Mouse (Mus musculus) heart, embryonic 10.5 days (tissue): ENCODE results near the gene B3galt1. TPM values are rescaled to one million over a fixed set of nuclear protein-coding genes. Genes with fewer than 3 reads are reported as not detected.

Source experiments
- DNase-seq: peaks from one replicate; pipeline ENCODE4 v3.0.0-alpha.2; 2017; ENCODE audit warnings: low spot score
- H3K27ac ChIP-seq: fragments of 300-500 bp; sonication (generic); 2 replicates; pipeline ENCODE4 v1.5.1; 2016; ENCODE audit warnings: mild to moderate bottlenecking
- H3K27me3 ChIP-seq: fragments of 300-500 bp; sonication (generic); 2 replicates; pipeline ENCODE4 v1.6.1; 2016; ENCODE audit warnings: mild to moderate bottlenecking; ENCODE audit not compliant: poor library complexity, insufficient read depth, severe bottlenecking
- H3K36me3 ChIP-seq: fragments of 300-500 bp; sonication (generic); 2 replicates; pipeline ENCODE4 v1.6.1; 2016; ENCODE audit warnings: mild to moderate bottlenecking, moderate library complexity
- H3K4me1 ChIP-seq: fragments of 300-500 bp; sonication (generic); 2 replicates; pipeline ENCODE4 v1.6.1; 2016; ENCODE audit warnings: mild to moderate bottlenecking
- H3K4me3 ChIP-seq: fragments of 300-500 bp; sonication (generic); 2 replicates; pipeline ENCODE4 v1.5.1; 2016; ENCODE audit warnings: mild to moderate bottlenecking, moderate library complexity
- H3K9me3 ChIP-seq: fragments of 300-500 bp; sonication (generic); 2 replicates; pipeline ENCODE4 v1.6.1; 2016; ENCODE audit warnings: mild to moderate bottlenecking, moderate library complexity
- WGBS: fragments of 180-500 bp; shearing (Covaris S2); methylation state at CpG from one replicate; pipeline ENCODE4 v1.1.7; 2016; 5-methylcytosine and 5-hydroxymethylcytosine counted together
- polyA plus RNA-seq: library from polyadenylated mRNA; unstranded; fragments of >200 nt; fragmentation: Nextera tagmentation; extraction: Ambion mirVana; gene quantifications from 2 replicates; pipeline ENCODE4 v1.2.1, GENCODE M21; 2016

Gene B3galt1
- polyA plus RNA-seq, 1 experiment from 2014 or later, result 4.7 TPM

- WGBS, result 81% methylated on average over 5 of the region's 5 CpGs
- H3K27ac ChIP-seq, result no peak overlapping the region
- no peaks in the 10 kb centered on the region for H3K36me3 ChIP-seq
- H3K27me3 ChIP-seq, result no peaks in the 10 kb centered on the region
- H3K4me1 ChIP-seq, result no peaks in the 10 kb centered on the region
- DNase-seq, result no peak
- H3K9me3 ChIP-seq, result no peaks in the 10 kb centered on the region
- no peak overlapping the region for H3K4me3 ChIP-seq
Observed at GRCm38 (mm10) chr2:68040752-68041151, 475.1 kb downstream of the B3galt1 start.

DNA sequence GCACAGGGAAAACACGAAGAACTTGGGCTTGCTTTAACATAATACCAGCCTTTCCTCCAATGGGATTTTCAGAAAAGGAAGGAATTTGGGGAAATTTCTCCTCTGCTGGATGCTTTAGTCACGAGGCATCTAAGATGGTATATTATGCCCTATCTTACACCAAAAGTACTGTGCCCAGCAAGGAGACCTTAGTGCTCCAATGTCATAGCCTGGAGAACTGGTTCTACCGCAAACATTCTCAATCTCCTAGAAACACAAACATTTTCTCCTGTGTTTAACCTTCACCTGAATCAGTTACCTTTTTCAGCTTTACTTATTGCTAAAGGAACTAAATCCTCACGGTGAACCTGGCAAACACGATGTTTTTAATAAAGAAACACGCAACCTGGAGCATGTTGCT is 486.8 kb downstream of the B3galt1 start:
- Histone ChIP-seq H3K27me3 (no peaks in the 10 kb centered on the region), H3K9me3 (no peaks in the 10 kb centered on the region), H3K36me3 (no peaks in the 10 kb centered on the region), H3K27ac (no peak overlapping the region), H3K4me1 (no peaks in the 10 kb centered on the region), H3K4me3 (no peak overlapping the region)
- WGBS, result 81% methylated on average over 6 of the region's 6 CpGs
- DNase-seq, result no peak

DNA sequence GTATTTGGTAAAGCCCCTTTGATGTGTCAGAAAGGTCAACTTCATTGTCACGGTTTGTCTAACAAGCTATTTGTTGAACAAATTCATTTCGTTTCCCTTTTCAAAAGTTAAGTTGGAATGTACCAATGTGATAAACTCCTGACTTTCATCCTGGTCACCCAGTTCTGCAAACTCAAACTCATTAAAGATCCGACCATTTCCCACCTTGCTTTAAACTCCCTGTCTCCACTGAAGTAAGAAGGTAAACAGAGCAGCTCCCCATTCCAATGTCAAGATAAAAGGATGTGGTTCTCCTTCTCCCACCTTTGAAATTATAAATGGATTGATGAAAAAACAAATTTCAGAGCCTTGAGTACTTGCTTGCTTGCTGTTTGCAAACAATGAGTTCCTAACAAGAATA is 487.6 kb downstream of the B3galt1 start:
- 66% methylated on average over 3 of the region's 3 CpGs for WGBS

DNA sequence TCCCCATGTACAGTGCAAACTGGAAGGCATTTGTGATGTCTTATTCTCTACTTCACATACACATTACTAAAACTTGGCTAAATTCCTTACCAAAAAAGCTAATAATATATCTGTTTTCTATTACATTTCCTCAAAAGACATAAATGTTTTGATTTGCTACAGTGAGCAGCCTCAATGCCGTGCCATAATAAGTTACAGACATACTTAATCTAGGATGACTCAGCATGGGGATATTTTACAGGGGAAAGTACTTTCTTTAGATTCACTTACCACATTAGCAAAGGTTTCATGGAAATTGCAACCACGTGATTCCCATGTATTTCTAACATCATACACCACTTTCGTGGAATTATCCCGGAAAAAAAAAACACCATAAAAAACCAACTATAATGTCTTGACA is 495.7 kb downstream of the B3galt1 start:
- Histone ChIP-seq H3K9me3 (no peaks in the 10 kb centered on the region), H3K27me3 (no peaks in the 10 kb centered on the region), H3K4me3 (no peak overlapping the region), H3K27ac (no peak overlapping the region), H3K36me3 (no peaks in the 10 kb centered on the region), H3K4me1 (no peaks in the 10 kb centered on the region)
- 87% methylated on average over 4 of the region's 4 CpGs for WGBS
- DNase-seq, result no peak

More for the DNA sequence above, 487.6 kb downstream of the B3galt1 start:
- H3K27ac ChIP-seq, result no peak overlapping the region
- no peak overlapping the region for H3K4me3 ChIP-seq
- no peaks in the 10 kb centered on the region for H3K9me3 ChIP-seq
- no peaks in the 10 kb centered on the region for H3K36me3 ChIP-seq
- DNase-seq, result no peak
- H3K27me3 ChIP-seq, result no peaks in the 10 kb centered on the region
- no peaks in the 10 kb centered on the region for H3K4me1 ChIP-seq

DNA sequence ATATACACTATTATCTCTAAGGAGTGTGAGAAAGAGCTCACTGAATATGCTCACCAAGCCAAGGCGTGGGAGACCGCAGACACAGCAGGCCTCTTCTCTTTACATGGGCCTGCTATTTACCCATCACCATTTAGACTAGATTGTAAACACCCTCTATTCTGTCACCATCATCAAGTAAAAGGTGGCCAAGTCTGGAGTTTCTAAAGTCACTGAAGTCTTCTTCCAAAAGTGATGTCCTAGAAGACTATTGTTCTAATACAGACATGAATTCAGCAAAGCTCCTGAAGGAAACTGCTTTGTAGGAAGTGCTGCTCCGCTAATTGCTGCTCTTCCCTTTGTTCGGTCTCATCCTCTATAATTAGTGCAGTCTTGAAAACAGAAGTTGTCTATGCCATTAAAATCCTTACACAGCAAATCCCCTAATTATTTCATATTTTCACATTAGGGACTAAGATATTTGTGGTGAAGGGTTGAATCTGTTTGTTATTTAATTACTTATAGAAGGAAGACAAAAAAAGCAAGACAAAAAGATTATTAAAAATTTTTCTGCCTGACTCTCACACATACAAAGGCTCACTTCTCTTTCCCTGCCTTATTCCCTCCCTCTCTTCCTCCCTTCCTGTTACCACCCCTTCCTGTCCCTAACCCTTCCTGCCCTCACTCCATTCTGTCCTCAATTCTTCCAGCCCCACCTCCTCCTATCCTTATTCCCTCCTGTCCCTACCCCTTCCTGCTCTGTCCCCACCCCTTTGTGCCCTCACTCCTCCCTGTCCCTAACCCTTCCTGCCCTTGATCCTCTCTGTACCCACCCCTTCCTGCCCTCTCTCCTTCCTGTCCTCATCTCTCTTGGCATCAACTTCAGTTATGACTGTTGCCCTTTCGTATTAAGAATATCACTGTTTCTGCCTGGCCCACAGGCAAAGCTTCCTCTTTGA is 514.0 kb downstream of the B3galt1 start:
- Histone ChIP-seq H3K27ac (0 out of 2 replicates have a peak overlapping the region, but pooled peaks have one; percentile 6), H3K27me3 (no peaks in the 10 kb centered on the region), H3K4me3 (no peak overlapping the region), H3K9me3 (no peaks in the 10 kb centered on the region), H3K36me3 (no peaks in the 10 kb centered on the region), H3K4me1 (peaks cover 5% of the 10 kb centered on the region; the same call in 1 of the 2 replicates)
- DNase-seq, result no peak
- WGBS, result 87% methylated on average over 5 of the region's 5 CpGs

GRCm38 (mm10) chr2:68080872-68081280 is 515.2 kb downstream of the B3galt1 start:
- no peaks in the 10 kb centered on the region for H3K36me3 ChIP-seq
- no peaks in the 10 kb centered on the region for H3K27me3 ChIP-seq
- no peak overlapping the region for H3K27ac ChIP-seq
- H3K4me3 ChIP-seq, result no peak overlapping the region
- H3K9me3 ChIP-seq, result no peaks in the 10 kb centered on the region
- no peak for DNase-seq
- peaks cover 5% of the 10 kb centered on the region; the same call in 1 of the 2 replicates for H3K4me1 ChIP-seq

DNA sequence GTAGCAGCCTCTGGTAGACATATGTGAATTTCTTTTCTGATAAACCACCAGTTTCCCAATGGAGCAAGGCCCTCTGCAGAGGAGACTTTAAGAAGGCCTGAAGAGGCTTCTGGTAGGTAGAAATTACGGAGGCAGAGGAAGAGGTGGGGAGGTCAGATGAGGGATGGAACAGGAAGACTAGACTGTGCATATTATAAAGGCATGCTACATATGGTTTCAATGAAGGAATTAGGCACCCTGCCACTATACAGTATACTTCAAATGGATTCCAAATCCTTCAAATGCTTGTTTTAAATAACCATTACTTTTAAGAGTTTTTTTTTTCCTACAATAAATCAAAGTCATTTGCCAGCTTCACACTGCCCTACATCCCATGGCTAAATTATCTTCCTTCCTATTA is 518.8 kb downstream of the B3galt1 start:
- Histone ChIP-seq H3K27ac (no peak overlapping the region), H3K4me3 (no peak overlapping the region), H3K4me1 (peaks cover 5% of the 10 kb centered on the region; the same call in 1 of the 2 replicates), H3K36me3 (no peaks in the 10 kb centered on the region), H3K27me3 (no peaks in the 10 kb centered on the region), H3K9me3 (no peaks in the 10 kb centered on the region)
- WGBS, result 78% methylated on average over 1 of the region's 1 CpGs
- DNase-seq, result no peak

DNA sequence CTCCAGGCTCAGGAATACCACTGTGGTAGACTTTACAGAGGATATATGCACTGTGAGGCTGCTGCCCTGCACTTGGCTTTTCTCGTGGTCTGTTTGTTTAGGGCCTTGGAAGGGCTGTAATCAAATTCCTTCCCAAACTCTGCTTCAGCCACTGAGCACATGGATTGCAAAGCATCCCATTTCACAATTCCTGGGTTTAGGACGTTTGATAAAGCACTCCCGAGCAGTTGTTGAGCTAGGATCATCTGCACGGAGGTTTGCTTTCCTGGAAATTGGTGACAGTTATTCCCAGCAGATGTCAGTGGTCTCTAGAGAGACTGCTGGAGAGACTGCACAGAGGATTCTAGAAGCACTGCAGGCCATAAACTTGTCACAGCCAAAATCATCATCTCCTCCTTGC is 520.4 kb downstream of the B3galt1 start:
- H3K9me3 ChIP-seq, result no peaks in the 10 kb centered on the region
- no peaks in the 10 kb centered on the region for H3K27me3 ChIP-seq
- no peaks in the 10 kb centered on the region for H3K4me1 ChIP-seq
- no peaks in the 10 kb centered on the region for H3K36me3 ChIP-seq
- H3K27ac ChIP-seq, result no peak overlapping the region
- H3K4me3 ChIP-seq, result no peak overlapping the region
- 71% methylated on average over 4 of the region's 4 CpGs for WGBS
- DNase-seq, result no peak

DNA sequence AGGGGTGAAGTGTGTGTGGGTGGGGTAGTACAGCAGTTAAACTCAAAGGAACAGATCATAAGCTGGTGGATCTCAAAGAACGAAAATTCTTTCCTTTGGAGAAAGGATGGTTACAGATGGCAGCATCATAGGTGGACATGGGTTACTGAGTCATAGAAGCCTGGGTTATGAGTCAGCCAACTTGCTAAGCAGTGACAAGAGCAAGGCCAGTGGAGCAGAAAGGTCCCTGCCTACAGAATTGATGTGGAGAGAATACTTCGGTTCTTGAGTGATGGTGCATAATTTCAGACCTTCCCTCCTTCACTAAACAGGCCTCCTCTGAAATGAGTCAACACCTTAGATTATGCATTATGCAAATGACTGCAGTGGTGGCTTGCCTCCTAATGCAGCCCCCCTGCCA is 525.9 kb downstream of the B3galt1 start:
- DNase-seq, result no peak
- Histone ChIP-seq H3K4me3 (no peak overlapping the region), H3K9me3 (no peaks in the 10 kb centered on the region), H3K27me3 (no peaks in the 10 kb centered on the region), H3K36me3 (no peaks in the 10 kb centered on the region), H3K27ac (no peak overlapping the region), H3K4me1 (no peaks in the 10 kb centered on the region)
- WGBS, result 87% methylated on average over 2 of the region's 2 CpGs

GRCm38 (mm10) chr2:68104641-68105040 is 539.0 kb downstream of the B3galt1 start:
- Histone ChIP-seq H3K27ac (no peak overlapping the region), H3K4me3 (no peak overlapping the region), H3K27me3 (no peaks in the 10 kb centered on the region), H3K36me3 (no peaks in the 10 kb centered on the region), H3K4me1 (no peaks in the 10 kb centered on the region), H3K9me3 (no peaks in the 10 kb centered on the region)
- no peak for DNase-seq
- WGBS, result 65% methylated on average over 4 of the region's 4 CpGs

DNA sequence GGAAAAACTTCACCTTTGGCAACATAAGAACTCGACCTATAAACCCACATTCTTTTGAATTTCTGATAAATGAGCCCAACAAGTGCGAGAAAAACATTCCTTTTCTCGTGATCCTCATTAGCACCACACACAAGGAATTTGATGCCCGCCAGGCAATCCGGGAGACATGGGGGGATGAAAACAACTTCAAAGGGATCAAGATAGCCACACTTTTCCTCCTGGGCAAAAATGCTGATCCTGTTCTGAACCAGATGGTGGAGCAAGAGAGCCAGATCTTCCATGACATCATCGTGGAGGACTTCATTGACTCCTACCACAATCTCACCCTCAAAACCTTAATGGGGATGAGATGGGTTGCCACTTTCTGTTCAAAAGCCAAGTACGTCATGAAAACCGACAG is 552.4 kb downstream of the B3galt1 start:
- H3K27ac ChIP-seq, result no peak overlapping the region
- no peaks in the 10 kb centered on the region for H3K27me3 ChIP-seq
- H3K4me1 ChIP-seq, result no peaks in the 10 kb centered on the region
- H3K4me3 ChIP-seq, result no peak overlapping the region
- H3K9me3 ChIP-seq, result no peaks in the 10 kb centered on the region
- H3K36me3 ChIP-seq, result no peaks in the 10 kb centered on the region
- 67% methylated on average over 8 of the region's 8 CpGs for WGBS
- DNase-seq, result no peak

GRCm38 (mm10) chr2:68124751-68125150 is 559.1 kb downstream of the B3galt1 start:
- WGBS, result 58% methylated on average over 6 of the region's 6 CpGs
- Histone ChIP-seq H3K4me3 (no peak overlapping the region), H3K27me3 (no peaks in the 10 kb centered on the region), H3K4me1 (no peaks in the 10 kb centered on the region), H3K27ac (no peak overlapping the region), H3K36me3 (no peaks in the 10 kb centered on the region), H3K9me3 (no peaks in the 10 kb centered on the region)
- no peak for DNase-seq

DNA sequence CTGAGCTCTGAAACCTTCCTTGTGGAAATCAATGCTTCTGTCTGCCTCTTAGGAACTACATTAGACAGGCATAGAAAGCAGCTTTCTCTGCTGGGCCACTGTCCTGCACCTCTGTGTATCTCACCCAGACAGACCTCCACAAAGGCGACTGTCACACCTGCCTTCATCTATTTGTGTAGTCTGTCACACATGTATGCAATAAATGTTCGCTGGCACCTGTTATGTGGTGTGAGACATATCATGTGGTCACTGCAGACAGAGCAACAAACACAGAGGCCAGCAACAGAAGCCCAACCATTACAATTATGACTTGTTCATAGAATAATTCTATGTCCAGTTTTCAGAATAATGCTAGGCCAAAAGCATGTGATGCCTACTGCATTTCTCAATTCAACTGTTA is 575.4 kb downstream of the B3galt1 start:
- Histone ChIP-seq H3K4me3 (no peak overlapping the region), H3K9me3 (no peaks in the 10 kb centered on the region), H3K27ac (no peak overlapping the region), H3K36me3 (no peaks in the 10 kb centered on the region), H3K27me3 (no peaks in the 10 kb centered on the region), H3K4me1 (no peaks in the 10 kb centered on the region)
- 79% methylated on average over 2 of the region's 2 CpGs for WGBS
- no peak for DNase-seq
